Mouse (Mus musculus) kidney, postnatal 36 days (tissue): ENCODE measurements around the gene Fgf4.

Experiments used
- DNase-seq, 2 experiments: peaks; one replicate each; pipeline ENCODE4 v3.0.0; 2021 to 2022; ENCODE audit warnings: mixed read lengths in 2 of 2

Gene Fgf4

DNA sequence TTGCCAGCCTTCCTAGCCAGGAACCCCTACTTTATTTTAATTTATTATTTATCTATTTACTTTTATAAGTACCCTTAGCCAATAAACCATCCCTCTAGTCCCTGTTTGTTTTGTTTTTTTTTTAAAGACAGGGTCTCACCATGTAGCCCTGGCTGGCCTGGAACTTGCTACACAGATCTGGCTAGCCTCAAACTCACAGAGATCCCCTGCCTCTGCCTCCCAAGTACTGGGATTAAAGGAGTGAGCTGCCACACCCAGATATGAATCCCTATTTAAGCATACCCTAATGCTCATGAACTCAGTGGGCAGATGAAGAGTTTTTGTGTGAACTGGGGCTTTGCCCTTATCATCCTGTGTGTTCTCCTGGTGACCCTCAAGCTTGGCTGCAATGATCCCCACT lies at the start of gene Fgf4:
Gene Fgf4, plus strand, starts transcription at position 301 of the 400 bp plus-strand sequence.
- DNase-seq: no peak

DNA sequence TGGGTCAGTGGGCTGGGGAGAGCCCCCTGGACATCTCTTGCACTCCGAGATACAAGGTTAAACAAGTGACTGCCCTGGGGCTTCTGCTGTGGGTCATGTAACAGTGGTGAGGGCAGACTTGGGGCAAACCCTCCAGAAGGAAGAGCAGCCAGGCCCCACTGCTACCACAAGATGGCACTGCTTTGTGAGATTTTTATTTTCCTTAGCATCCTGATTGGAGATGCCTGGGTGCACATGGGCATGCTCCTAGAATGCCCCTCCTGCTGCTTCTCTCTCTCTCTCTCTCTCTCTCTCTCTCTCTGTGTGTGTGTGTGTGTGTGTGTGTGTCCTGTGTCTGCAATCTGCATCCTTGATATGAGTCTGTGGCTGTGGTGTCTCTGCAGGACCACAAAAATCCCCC lies 48.7 kb upstream of the Fgf4 start:
- peak; percentile 19 to 50 for DNase-seq

DNA sequence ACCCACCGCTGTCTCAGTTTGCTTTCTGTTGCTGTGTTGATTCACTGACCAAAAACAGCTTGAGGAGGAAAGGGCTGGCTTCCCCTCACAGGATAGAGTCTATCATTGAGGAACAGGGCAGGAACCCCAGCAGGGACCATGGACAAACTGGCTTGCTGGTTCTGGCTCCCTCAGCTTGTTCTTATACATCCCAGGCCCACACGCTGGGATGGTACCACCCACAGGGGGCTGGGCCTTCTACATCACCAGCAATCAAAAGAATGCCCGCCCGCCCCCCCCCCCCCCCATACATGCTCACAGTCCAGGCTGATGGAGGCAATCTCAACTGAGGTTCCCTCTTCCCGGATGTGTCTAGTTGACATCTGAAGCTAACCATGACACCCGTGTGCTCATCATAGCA lies 40.1 kb upstream of the Fgf4 start:
- no peak for DNase-seq

DNA sequence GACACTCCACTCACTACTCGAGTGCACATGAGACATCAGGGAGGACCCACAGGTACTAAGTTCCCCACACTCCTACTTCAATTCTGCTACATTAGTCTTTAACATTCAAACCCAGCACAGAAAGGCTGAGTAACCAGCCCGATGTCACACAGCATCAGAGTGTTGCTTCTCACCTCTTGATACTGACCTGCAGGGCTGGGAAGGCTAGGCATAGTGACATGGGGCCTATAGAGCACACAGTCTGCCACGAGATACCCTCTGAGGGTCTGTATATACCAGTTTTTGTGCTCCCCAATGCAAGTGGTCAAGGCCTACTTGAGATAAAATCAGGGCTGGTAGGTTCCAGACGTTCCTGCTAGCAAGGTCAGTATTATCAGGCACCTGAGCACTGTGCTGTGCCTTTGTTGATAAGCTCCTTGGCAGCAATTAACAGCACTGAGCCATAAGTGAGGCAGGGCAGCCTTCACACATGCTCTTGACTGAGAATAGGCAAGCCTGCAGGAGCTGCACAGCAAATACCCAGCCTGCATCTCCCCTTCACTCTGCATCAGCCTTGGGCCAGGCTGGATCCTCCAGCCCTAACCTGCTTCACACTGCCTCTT lies 39.1 kb upstream of the Fgf4 start:
- DNase-seq: no peak

GRCm38 (mm10) chr7:144811521-144811920 lies 35.6 kb upstream of the Fgf4 start:
- no peak for DNase-seq

DNA sequence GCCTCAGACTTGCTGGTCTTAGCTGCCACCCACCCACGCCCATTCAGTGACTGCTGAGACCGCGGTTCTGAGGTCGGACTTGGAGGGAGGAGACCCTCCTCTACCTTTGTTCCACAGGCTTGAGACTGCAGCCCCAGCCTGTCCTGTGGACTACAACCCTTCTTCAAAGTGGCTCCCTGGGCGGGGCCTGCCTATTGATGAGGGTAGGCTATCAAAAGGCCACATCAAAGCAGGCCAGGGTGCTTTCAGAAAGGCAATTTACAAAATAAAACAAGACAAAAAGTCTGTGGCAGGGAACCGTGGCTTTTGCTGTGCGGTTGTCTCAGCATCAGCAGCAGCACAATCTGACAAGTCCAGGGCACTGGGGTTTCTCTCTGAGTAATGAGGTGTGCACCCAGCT lies 25.3 kb upstream of the Fgf4 start:
- DNase-seq: no peak

DNA sequence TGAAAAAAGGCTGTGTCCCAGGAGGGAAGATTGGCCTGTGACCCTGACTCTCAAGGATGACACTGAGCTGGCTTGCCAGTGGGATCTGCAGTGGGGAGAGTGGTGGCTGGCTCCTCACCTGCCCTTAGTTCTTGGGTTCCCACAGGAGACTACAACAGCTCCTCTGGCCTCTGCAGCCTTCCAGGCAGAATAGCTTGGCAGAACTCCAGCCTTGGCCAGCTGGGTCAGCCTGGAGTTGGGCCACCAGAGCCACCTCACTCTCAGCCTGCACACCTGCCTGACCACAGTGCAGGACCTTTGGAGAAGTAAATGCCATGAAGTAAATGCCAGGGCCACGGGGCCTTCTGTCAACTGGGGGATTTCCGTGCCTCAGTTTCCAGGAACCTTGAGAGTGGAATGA lies 23.2 kb upstream of the Fgf4 start:
- DNase-seq: peak; percentile 26 to 63

- DNase-seq: no peak
Observed at GRCm38 (mm10) chr7:144828369-144828768, 18.8 kb upstream of the Fgf4 start.

- DNase-seq: no peak
Observed at GRCm38 (mm10) chr7:144837891-144838488, 9.2 kb upstream of the Fgf4 start, which contains the start of gene Fgf3. Gene Fgf3 (plus strand): TSS chr7:144838083.

DNA sequence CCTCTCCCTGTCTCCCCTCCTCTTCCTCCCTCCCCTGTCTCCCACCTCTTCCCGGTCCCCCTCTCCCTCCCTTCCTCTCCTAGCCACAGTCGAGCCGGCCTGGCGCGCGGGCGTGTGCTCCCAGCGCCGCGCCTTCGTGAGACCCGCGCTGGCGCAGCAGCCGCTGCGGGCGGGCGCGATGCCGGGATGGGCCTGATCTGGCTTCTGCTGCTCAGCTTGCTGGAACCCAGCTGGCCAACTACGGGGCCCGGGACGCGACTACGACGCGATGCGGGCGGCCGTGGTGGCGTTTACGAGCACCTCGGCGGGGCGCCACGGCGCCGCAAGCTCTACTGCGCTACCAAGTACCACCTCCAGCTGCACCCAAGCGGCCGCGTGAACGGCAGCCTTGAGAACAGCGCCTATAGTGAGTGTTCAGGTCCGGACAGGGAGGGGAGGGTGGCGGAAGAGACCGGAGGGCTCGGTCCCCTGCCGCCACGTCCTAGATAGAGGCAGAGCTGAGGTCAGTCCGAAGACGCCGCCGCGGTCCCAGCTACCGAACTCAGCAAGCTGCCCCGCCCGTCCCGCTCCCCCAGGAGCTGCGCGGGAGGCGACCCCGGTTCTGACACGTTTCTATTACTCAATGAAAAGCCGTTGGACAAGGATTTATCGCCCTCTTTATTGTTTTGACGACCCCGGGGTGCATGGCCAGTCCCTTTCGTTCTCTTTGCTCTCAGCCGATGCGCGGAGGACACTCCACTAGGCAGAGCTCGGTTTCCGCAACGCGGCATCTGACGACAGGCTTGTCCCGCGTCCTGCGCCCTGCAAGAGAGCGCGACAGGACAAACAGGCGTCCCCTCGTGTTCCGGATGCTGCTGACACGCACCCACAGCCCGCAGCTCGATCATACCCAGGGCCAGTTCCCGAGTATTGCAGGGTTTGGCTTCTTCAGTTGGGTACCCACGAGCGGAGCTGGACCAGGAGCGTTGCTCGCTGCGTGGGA lies 8.4 kb upstream of the Fgf4 start:
- no peak for DNase-seq

- peak; percentile 17 to 70 for DNase-seq
Observed at GRCm38 (mm10) chr7:144846158-144846557, 1.0 kb upstream of the Fgf4 start.

- no peak for DNase-seq
Observed at GRCm38 (mm10) chr7:144851321-144851720, 4.2 kb downstream of the Fgf4 start.

- DNase-seq: no peak
Observed at GRCm38 (mm10) chr7:144854966-144855365, 7.8 kb downstream of the Fgf4 start.

GRCm38 (mm10) chr7:144857158-144857557 lies 10.0 kb downstream of the Fgf4 start:
- no peak for DNase-seq

GRCm38 (mm10) chr7:144857826-144858342 lies 10.7 kb downstream of the Fgf4 start:
- no peak for DNase-seq

GRCm38 (mm10) chr7:144858702-144859101 lies 11.5 kb downstream of the Fgf4 start:
- no peak for DNase-seq

GRCm38 (mm10) chr7:144861056-144861768 lies 14.0 kb downstream of the Fgf4 start:
- no peak for DNase-seq

DNA sequence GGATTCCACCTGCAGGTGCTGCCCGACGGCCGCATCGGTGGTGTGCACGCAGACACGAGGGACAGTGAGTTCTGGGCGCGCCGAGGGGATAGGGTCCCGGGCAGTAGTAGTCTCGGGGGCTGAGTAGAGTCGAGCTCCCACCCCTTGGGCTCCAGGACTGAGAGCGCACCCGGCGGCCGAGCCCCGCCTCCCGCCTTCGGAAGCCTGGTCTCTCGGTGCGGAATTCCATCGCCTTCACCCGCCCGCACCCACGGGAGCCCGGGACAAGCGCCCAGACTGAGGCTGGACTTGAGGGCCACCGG lies 14.6 kb downstream of the Fgf4 start:
- DNase-seq: peak in 1 of 2 experiments; percentile 19

- DNase-seq: no peak
Observed at GRCm38 (mm10) chr7:144862126-144862525, 15.0 kb downstream of the Fgf4 start.

DNA sequence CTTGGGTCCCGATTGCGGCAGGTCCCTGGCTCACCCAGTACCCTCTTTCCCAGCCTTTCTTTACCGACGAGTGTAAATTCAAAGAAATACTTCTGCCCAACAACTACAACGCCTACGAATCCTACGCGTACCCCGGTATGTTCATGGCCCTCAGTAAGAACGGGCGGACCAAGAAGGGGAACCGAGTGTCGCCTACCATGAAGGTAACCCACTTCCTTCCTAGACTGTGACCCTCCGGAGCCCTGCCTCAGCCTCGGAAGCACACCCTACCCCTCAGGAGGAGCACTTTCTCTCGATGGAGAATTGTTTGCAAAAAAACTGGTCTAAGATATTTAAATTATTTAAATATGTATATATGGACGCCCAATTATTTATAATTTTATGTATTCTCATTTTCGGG lies 15.5 kb downstream of the Fgf4 start:
- DNase-seq: no peak

DNA sequence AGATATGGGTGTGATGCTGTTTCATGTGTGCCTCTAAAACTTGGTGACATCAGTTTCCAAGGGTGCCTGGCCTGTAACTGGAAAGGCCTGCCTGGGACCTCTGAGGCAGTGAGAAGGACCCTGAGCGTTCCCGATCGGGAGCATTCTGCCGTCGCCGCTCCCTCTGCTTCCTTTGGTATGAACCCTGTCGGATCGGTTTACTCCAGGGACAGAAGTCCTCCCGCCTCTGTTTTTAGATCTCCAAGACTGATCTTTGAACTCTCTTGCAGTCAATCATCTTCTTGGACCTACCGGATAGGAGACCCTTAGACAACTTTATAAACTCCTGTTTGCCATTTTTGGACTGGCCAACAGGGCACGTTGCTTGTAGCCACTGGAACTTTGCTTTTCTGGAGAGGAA lies 16.0 kb downstream of the Fgf4 start:
- no peak for DNase-seq

- no peak for DNase-seq
Observed at GRCm38 (mm10) chr7:144864160-144864670, 17.0 kb downstream of the Fgf4 start.

DNA sequence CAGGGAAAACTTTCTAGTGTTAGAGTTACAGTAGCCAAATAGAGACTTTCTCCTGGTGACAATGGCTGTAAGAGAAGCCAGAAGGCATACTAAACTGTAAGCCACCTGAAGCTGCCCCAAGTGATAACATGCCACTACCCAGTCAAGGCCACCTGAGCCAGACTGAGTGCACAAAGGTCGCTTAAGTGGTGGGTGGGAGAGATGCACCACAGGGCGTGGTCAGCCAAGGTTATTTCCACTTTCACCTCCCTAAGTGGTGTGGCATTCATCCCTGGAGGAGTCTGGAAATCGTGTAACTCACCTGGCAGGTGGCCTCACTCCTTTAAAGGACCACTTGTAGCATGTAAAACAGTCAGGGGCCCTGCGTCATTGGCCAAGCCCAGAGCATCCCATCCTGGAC lies 20.0 kb downstream of the Fgf4 start:
- no peak for DNase-seq
